Mouse (Mus musculus): Measurements from ENCODE around the gene 2310007B03Rik.

DNA sequence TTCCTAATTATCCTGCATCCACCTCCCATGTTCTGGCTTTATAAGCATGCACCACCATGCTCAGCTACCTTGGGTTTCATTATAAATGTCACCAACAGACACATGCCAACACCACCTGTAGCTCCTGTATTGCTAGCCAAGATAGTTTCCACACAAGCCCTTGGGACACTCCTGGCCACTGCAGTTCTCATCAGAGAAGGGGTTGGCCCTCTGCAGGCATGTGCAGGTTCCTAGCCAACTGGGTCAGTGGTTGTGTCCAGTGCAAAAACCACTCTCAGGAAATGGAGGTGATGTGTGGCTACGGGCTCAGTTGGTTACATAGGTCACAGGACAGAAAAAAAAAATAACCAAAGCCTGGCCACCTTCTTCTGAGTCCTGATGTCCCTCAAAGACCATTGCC lies 17.9 kb downstream of the 2310007B03Rik start:
- TF ChIP-seq CTCF (IDR thresholded peaks at IDR 0.05; ENCODE audit: insufficient read depth, low read length) (no peak), POLR2A (IDR thresholded peaks at IDR 0.05; ENCODE audit: borderline replicate concordance, extremely low read depth, low read depth, low read length) (no peak)
